Mouse (Mus musculus): ENCODE results near the gene Dab2ip.
A peak's percentile ranks its signal among the peaks of the same experiment; 100 is the strongest.

Dab2ip gene

DNA sequence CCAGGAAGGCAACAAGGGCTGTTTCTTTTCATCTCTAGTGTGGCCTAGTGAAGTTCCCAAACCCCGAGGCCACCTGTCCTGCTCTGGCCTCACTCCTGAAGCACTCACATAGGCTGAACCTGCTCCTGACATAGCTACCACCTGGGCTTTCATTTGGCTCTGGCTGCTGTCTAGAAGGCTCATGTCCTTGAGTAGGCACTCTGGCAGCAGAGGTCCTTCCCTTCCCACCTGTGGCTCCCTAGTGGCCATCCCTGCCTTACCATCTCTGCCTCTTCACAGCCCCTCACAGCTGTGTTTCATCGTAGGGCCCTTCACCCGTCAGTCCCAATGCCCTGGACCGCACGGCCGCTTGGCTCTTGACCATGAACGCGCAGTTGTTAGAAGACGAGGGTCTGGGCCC, 162.9 kb downstream of the Dab2ip start:
- peak; percentile 52 for DNase-seq

GRCm38 (mm10) chr2:35722821-35723220, 164.8 kb downstream of the Dab2ip start:
- DNase-seq: peak; percentile 81

DNA sequence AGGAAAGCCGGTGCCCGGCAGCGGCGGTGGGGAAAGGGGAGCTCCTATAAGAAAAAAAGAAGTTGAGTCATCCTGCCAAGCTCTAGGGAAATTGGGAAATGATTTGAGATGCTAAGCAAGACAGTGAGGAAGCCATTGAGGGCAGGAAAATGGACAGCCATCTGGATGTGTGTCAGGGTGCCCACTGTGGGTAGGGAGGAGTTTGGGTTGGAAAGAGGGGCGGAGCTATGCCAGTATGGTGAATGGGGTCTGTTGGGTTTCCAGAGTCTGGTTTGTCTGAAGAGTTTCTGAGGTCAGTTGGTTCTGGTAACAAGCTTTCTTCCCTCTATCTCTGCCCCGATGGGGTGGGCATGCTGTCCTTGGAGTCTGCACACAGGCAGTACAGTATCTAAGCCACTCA, 165.2 kb downstream of the Dab2ip start:
- DNase-seq: no peak

DNA sequence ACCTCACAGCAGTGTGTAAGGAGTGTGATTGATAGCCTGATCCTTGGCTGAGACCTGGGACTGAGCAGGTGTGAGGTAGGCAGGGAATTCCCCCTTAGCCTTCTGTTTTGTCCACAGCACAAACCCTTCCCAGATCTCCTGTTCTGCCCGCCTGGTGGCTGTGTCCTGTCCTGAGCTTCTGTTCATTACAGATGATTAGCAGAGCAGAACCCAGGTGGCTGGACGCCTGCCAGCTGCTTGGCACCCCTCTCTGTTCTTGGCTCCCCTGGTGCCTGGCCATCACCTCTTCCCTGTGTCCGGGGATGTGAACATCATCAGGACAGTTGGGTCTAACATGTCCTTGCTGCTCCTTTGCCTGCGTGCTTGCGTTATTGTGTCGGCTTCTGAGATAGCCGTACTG, 165.6 kb downstream of the Dab2ip start:
- DNase-seq: peak; percentile 85

GRCm38 (mm10) chr2:35728633-35729032, 170.6 kb downstream of the Dab2ip start:
- no peak for DNase-seq

- DNase-seq: no peak
Observed at GRCm38 (mm10) chr2:35729077-35730065, 171.3 kb downstream of the Dab2ip start.

DNA sequence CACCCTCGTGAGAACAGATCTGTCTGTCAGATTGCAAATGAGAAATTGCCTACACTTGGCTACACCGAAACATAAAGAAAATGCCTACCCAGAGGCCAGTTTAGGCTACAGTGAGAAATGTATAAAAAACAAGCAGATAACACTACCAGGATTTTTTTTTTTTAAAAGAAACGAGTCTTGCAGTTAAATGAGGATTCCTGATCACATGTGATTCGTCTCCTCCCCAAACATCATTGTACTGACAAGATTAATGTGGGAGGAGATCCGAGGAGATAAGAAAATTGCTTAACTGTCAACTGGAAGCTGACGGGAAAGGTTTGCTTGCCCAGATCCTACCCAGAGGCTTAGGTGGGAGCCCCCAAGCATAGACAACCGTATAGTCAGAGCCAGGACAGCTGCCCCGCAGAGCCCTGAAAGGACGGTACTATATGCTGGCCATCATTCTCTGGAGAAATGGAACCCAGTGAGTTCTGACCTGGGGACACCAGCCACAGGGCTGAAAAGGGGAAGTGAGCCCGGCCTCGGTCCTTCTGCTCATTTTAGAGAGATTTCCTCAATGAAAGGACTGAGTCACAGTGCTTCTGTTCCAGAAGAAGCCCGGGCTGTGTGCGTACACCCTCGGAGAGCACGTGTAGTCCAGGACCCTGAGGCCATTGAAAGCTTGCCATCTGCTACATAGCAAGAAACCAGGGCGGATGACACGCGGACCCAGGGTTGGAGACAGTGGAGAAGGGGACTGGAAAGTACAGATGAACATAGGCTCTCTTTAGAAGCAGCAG, 173.8 kb downstream of the Dab2ip start:
- no peak for DNase-seq

- no peak for DNase-seq
Observed at GRCm38 (mm10) chr2:35735001-35735400, 176.9 kb downstream of the Dab2ip start.

GRCm38 (mm10) chr2:35736061-35736460, 178.0 kb downstream of the Dab2ip start:
- no peak for DNase-seq

GRCm38 (mm10) chr2:35737467-35738027, 179.5 kb downstream of the Dab2ip start:
- no peak for DNase-seq

DNA sequence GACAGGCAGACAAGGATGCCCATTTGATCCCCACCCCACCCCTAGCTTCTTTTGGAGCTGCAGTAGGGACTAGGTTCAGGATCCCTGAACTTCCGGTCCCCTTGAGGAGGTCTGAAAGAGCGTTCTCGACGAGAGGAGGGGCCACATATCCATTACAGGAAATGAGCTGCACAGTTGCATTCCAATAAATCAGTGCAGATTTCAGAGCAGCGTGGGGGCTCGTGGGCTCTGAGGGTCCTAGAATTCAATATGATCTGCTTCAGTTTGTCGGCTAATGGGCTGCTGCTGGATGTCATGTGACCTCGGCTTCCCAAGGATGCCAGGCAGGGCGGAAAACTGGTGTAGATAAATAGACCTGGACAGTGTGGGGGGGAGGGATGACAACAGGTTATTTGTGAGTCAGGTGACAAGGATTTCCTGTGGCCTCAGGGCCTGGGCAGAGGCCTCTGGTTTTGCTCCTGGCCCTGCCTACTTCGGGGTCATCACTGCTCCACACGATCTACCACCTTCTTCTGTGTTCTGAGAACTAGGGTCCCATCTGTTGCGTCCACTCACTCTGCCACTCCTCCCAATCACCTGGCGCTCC, 181.7 kb downstream of the Dab2ip start:
- no peak for DNase-seq

- DNase-seq: peak; percentile 58
Observed at GRCm38 (mm10) chr2:35745876-35746275, 187.8 kb downstream of the Dab2ip start.

- DNase-seq: peak; percentile 86
Observed at GRCm38 (mm10) chr2:35746638-35747037, 188.6 kb downstream of the Dab2ip start.

- DNase-seq: peak; percentile 75
Observed at GRCm38 (mm10) chr2:35747371-35748035, 189.4 kb downstream of the Dab2ip start.

GRCm38 (mm10) chr2:35750533-35751141, 192.6 kb downstream of the Dab2ip start:
- DNase-seq: no peak

DNA sequence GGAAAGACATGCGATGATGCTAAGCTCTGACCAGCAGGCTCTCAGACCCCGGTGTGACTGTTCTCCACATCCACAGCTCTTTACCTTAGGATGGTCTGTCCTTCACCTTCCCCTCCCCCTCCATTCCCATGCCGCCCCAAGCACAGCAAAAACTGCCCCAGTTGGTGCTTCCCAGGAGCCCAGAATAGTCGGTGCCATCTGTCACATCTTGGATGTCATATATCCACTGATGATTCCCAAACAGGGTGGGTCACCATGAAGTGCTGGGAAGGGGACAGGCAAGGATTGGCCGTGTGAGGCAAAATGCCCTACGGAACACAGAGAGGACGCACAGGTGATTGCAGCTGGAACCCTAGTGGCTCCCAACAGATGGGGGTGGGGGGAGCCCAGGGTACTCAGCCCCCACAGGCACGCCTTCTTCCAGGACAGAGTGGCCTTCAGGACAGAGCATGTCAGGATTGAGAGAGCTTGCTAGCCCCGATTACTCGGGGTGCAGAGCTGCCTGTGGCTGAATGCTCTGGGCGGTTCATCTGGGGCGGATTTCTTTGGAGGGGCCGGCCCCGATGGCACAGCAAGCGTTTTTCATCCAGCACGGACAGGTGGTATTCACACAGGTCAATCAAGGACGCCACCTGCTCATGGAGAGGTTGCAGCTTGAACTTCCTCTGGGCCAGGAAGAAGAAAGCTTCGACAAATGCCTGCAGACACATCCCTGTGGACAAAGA, 193.9 kb downstream of the Dab2ip start:
- DNase-seq: peak; percentile 85

DNA sequence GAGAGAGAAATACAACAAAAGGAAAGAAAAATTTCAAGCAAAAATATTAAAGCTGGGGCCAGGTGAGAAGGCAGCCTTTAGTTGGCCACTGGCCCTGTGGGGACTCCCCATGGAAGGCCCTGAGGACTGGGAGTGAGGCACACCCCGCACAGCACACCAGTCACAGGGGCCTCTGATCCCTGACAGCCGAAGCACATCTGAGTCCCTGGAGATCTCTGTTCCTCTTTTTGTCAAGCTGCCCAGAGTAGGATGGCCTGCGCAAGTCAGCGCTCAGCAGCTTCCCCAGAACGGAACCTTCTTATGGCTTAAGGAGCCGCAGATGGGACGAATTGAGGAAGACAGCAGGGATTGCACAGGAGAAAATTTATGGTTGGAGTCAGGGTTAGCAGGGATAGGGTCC, 198.4 kb downstream of the Dab2ip start:
- no peak for DNase-seq

DNA sequence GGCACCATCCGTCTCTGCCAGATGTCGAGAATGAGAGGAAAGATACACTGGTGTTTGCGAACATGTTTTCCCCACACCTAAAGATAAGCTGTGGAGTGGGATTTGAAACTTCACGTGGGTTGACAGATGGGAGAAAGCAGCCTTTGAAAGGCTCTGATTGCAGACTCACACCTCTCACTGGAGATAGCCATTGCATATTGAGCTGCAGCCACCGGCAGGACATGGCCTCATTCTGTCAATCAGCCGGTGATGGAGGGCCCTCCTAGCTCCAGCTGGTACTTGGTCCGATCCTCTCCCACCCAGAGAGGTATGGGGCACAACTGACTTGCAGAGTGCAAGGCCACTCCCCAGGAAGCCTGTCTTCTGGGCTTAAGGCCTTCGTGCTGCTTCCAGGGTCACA, 202.3 kb downstream of the Dab2ip start:
- no peak for DNase-seq

GRCm38 (mm10) chr2:35760867-35761266, 202.8 kb downstream of the Dab2ip start:
- no peak for DNase-seq

GRCm38 (mm10) chr2:35761458-35761857, 203.4 kb downstream of the Dab2ip start:
- no peak for DNase-seq

- no peak for DNase-seq
Observed at GRCm38 (mm10) chr2:35763818-35764217, 205.8 kb downstream of the Dab2ip start.

Data from cerebellum, adult 9-11 months (tissue).